Mouse (Mus musculus) frontal cortex, postnatal 10 days (tissue): ENCODE measurements around the gene Vmn1r233.

ENCODE experiments used
- DNase-seq, 2 experiments: peaks; one replicate each; pipeline ENCODE4 v3.0.0; 2022; ENCODE audit warnings: low spot score in 2 of 2, mixed read lengths in 1 of 2

Vmn1r233 gene

DNA sequence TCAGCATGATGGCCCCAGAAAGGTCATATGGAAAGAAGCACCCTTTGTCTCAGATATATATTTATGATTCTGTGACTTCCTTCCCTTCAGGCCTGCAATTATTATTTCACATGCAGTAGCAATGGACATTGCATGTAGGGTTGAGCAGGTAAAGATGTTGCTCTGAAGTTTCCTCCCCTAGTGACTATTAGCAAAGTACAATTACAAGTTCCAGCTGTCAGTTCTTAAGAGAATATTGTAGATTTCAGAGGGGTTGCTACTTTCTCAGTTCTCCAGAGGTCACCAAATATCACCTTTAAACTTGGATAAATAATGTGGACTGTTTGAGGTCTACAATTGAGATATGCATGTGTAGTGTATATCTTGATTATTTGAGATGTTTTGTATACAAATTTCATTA lies at the start of gene Vmn1r233:
TSS of gene Vmn1r233 (minus strand) at position 101 of the 400 bp plus-strand sequence.
- no peak for DNase-seq

GRCm38 (mm10) chr17:21018410-21019080 lies 22.3 kb upstream of the Vmn1r233 start:
- DNase-seq = no peak

- no peak for DNase-seq
Measured at GRCm38 (mm10) chr17:21009726-21010125, 13.5 kb upstream of the Vmn1r233 start.

DNA sequence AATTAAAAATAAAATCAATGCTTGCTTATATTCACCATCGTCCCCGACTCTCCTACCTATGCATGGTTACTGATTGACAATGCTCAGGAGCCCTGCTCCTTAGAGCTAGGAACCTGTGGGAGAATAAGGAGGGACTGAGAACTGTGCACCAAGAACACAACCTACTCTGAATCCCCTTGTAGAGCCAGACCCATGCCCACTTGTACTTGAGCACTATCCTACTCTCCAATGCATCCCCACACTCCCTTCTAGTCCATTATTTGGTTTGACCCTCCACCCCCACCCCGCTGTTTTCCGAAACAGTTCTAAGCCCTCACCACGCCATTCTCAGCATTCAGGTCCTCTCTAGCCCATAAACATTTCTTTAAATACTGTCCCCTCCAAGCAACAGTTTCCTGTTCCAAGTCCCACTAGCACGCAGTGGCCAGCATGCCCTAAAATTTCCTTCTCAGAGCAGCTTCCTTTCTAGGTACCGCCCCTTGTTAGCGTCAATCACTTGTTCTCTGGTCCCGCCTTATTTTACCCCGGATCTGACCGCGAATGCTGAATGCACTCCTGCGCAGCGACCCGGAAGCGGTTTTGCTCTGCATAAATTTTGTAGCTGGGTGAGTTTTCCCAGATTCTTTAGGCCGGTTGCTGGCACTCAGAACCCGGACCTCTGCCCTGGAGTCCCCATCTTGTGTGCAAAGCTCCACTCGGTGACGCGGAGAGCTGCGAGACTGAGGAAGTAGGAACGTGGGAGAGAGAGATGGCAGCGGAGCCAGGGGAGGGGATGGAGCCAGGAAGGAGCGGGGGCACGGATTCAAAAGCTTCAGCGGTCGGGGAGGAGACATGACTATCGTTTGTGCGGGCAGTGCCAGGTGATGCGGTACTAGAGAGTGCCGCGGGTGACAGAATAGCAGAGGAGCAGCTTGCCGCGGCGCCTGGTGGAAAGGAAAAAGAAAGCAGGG lies 12.4 kb upstream of the Vmn1r233 start, which contains the start of gene Zfp160:
TSS of gene Zfp160 (plus strand) at position 522 of the 950 bp plus-strand sequence.
- DNase-seq = peak; percentile 83 to 86

GRCm38 (mm10) chr17:20993716-20994115 lies 2.5 kb downstream of the Vmn1r233 start:
- no peak for DNase-seq

DNA sequence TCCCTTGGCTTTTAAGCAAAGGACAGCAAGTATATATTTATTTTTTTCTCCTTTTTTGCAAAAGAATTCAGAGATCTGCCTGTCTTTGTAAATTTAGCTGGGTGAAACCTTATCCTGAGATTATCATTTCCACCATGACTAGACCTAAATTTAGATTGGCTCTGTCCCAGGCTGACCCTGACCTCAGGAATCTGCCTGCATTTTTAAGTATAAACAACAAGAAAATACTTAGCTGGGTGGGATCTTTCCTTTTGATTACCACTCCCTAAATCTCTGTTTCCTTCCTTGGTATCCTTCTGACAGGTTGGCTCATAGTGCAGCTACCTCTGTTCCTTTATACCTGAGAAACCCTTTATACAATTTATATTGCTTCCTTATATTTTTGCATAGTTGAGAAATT lies 29.6 kb downstream of the Vmn1r233 start:
- DNase-seq = no peak

- DNase-seq = no peak
Measured at GRCm38 (mm10) chr17:20965421-20965820, 30.8 kb downstream of the Vmn1r233 start.

GRCm38 (mm10) chr17:20960386-20960785 lies 35.9 kb downstream of the Vmn1r233 start:
- no peak for DNase-seq

DNA sequence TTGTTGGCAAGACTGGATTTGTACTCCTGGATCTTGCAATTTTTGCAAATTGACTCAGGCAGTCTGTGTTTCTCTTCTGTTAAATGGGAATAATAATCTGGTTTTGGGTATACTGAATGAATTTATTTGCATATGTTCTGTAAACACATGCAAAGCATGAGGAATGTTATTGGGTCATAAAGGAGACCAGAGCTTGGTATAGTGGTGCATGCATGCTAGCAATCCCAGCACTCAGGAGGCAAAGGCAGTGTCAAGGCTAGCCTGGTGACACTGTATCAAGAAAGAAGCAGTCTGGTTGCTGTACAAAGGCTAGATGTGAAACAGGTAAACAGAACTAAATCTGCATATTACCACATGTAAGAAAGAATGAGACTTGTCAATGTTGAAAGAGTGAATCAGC lies 49.6 kb downstream of the Vmn1r233 start:
- DNase-seq = no peak

- no peak for DNase-seq
Measured at GRCm38 (mm10) chr17:20946026-20946565, 50.2 kb downstream of the Vmn1r233 start.

- peak; percentile 99 for DNase-seq
Measured at GRCm38 (mm10) chr17:20944985-20945891, 51.0 kb downstream of the Vmn1r233 start, which contains the start of gene Ppp2r1a. Ppp2r1a (plus strand) TSS chr17:20945311.

- no peak for DNase-seq
Measured at GRCm38 (mm10) chr17:20944226-20944625, 52.0 kb downstream of the Vmn1r233 start.
